Mouse (Mus musculus): ENCODE measurements around the gene Mpi. TPM values are rescaled to one million over a fixed set of nuclear protein-coding genes. Genes with fewer than 3 reads are reported as not detected.

Gene Mpi
- total RNA-seq, 4 experiments from 2014 or later = 127 to 162 (median 147) TPM

Other genes starting within 250 kb of the Mpi start
- gene Ppcdc, start 112.6 kb downstream of the Mpi start, total RNA-seq (2022) = 10 to 100 TPM in 2 of 4 experiments, 1 to 10 TPM in 2; 7.0 to 18.5 (median 9.7) TPM
- 1 to 10 TPM; 4.1 to 7.3 (median 6.5) TPM for gene Scamp5, start 84.7 kb downstream of the Mpi start, total RNA-seq (2022)
- 1 to 10 TPM; 2.0 to 3.7 (median 2.0) TPM for gene Rpp25, start 48.7 kb downstream of the Mpi start, total RNA-seq (2022)
- gene Cox5a, start 31.5 kb downstream of the Mpi start, total RNA-seq (2022) = 1,000 to 10,000 TPM; 2,249 to 2,640 (median 2,421) TPM
- gene Fam219b, start 15.2 kb downstream of the Mpi start, total RNA-seq (2022) = 10 to 100 TPM in 3 of 4 experiments, 1 to 10 TPM in 1; 9.5 to 11.6 (median 10.8) TPM
- gene Scamp2, start 8.2 kb upstream of the Mpi start, total RNA-seq (2022) = 10 to 100 TPM; 25.0 to 31.1 (median 25.3) TPM
- 10 to 100 TPM in 2 of 4 experiments, 1 to 10 TPM in 2; 6.9 to 11.9 (median 10.0) TPM for gene Ulk3, start 36.7 kb upstream of the Mpi start, total RNA-seq (2022)
- gene Cplx3, start 53.5 kb upstream of the Mpi start, total RNA-seq (2022) = not detected
- gene Lman1l, start 68.0 kb upstream of the Mpi start, total RNA-seq (2022) = under 1 TPM in 3 of 4 experiments, not detected in 1; 0.16 to 0.32 (median 0.22) TPM
- 10 to 100 TPM; 18.9 to 32.0 (median 27.7) TPM for gene Csk, start 100.9 kb upstream of the Mpi start, total RNA-seq (2022)
- gene Cyp1a2, start 130.9 kb upstream of the Mpi start, total RNA-seq (2022) = not detected
- under 1 TPM in 2 of 4 experiments, not detected in 2; 0.14 to 0.69 TPM for gene Cyp1a1, start 135.2 kb upstream of the Mpi start, total RNA-seq (2022)
- 1 to 10 TPM; 3.6 to 5.3 (median 4.5) TPM for gene Edc3, start 155.8 kb upstream of the Mpi start, total RNA-seq (2022)
- gene Clk3, start 213.1 kb upstream of the Mpi start, total RNA-seq (2022) = 10 to 100 TPM; 23.8 to 36.5 (median 29.3) TPM